Mouse (Mus musculus) inflammation-experienced regulatory T-cells, adult 6 months (primary cell): ENCODE data around the gene Zfp358. TPM values are rescaled to one million over a fixed set of nuclear protein-coding genes. Genes with fewer than 3 reads are reported as not detected.

ENCODE experiments used
- ATAC-seq: one replicate; pipeline ENCODE4 v1.8.0; 2017
- polyA plus RNA-seq, 3 experiments: library from polyadenylated mRNA; unstranded; fragments of 100-300 nt; shearing (Covaris generic); gene quantifications; one replicate each; pipeline ENCODE4 v1.2.1; 2017

Zfp358 gene
- polyA plus RNA-seq: under 1 TPM in 2 of 3 experiments, not detected in 1; 0.60 to 0.86 TPM

DNA sequence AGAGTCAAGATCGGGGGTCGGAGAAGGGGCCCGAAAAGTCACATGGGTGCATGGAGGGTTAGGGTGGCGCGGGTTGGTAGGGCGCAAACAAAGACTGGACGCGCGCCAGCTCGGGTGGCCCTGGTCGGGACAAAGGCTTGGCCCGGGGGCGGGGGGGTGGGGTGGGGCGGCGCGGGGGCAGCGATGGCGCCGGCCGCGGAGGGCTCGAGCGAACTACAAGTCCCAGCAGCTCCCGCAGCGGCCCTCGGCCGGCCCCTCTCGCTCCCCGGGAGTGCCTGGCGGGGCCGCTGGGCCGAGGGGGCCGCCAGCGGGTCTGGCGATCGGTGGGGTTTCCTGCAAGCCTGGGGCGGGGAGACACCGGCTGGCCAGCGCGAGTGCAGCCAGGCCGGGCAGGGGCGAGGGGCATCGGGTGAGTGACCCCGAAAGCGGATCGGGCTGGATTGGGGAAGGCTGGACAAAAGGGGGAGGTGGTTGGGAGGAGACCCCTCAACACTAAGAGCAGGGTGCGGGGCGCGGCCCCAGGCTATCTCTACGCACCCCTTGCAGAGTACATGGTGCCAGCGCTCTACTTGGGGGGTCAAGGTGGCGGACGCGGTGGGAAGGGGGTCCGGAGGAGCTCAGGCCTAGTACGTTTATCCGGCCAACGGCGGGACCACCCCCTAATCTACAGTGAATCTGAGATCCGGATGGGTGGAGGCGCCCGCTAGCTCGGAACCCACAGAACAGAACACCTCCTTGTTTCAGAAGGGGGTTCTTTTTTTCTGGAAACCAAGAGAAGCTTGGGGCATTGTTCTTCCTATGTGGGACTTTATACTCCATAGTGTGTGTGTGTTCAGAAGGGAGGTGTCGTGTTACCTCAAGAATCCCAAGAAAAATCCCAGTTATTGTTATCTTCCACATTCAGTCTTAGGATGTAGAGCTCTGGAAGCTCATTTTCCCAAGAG, at the start of gene Zfp358:
Zfp358 (plus strand) TSS at position 238 of the 944 bp plus-strand sequence.
- peak; percentile 71 for ATAC-seq

DNA sequence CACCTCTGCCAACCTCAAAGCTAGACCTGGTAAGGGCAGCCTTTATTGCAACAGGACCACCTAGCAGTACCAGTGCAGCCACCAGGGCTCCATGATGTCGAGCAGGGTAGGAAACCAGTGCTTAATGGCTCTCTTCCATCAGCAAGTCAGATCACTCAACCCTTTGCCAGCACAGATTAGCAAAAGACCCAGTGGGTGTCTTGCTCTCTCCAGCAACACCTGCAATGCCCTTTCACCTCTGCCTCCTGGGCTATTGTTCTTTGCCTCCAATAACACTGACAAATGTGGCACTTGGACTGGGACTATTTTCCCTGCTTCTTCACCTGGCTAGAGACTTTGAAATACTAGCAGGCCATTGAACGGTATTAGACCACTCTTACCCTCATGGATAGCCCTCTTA, 43.7 kb upstream of the Zfp358 start:
- ATAC-seq: no peak

- peak; percentile 68 for ATAC-seq
These were observed 42.3 kb upstream of the Zfp358 start for GRCm38 (mm10) chr8:3450670-3451069.

GRCm38 (mm10) chr8:3451992-3452391, 40.9 kb upstream of the Zfp358 start:
- no peak for ATAC-seq

DNA sequence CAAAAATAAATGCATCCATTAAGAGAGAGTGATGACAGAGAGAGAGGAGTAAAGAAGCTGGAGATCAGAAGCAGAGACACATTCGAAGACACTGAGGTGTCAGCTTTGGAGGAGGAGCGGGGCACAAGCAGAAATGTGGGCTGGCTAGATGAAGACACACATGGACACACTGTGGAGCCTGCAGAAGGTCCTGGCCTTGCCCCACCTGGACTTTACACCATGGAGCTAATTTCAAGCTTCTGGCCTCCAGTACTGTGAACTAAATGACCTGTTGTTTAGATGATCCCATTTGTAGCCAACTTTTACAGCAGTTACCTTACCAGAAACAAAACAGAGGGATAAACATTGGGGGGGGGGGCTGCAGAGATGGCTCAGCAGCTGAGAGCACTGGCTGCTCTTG, 29.7 kb upstream of the Zfp358 start:
- ATAC-seq: no peak

DNA sequence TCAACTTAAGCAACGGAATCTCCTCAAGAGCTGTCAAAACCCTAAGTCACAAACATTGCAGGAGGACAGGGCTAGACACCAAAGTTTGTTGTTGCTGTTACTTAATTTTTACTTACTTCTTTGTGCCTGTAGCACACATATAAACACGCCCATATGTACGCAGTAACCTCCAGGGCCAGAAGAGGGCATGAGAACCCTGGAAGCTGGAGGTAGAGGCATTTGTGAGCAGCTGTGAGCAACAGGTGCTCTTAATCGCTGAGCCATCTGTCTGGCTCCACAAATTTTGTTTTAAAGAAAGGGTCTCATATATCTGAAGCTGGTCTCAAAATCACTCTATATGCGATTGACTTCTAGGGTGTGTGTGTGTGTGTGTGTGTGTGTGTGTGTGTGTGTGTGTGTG, 28.6 kb upstream of the Zfp358 start:
- ATAC-seq: no peak

DNA sequence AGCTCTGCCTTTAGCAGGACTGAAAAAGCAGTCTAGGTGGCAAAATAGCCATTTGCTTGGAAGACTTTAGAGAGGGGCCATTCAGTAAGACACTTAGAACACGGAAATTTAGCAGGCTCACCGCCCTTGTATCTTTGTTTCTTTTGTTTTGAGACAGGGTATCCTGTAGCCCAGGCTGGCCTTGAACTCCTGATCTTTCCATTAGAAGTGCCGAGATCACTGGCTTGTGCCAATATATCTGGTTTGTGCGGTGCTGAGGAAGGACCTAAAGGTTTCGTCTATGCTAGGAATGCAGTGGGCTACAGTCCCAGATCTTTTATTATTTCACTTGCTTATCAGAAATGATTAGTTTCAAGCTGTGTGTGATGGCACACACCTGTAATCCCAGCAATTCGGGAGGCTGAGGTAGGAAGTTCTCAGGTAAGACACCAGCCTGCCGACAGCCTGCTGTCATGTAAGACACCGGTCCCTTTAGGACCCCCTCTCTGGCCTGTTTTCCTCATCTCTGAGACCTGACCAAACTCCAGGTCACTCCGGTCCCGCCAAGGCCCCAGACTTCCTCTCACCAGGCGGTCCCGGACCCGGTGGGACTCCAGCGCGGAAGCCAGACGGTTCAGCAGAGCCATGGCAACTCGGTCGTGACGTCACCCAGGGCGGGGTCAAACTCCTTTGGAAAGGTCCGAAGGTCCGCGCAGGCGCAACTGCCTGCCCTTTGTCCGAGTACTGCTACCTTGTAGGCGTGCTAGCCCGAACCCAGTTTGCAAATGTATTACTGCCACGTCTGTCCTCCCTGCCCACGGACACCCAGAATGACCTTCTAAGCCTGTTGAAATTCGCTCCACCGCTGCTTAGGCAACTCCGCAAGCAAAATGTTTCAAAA, 25.7 kb upstream of the Zfp358 start, which contains the start of gene Pex11g:
Pex11g (minus strand) TSS at position 675 of the 880 bp plus-strand sequence.
- ATAC-seq: peak; percentile 87

DNA sequence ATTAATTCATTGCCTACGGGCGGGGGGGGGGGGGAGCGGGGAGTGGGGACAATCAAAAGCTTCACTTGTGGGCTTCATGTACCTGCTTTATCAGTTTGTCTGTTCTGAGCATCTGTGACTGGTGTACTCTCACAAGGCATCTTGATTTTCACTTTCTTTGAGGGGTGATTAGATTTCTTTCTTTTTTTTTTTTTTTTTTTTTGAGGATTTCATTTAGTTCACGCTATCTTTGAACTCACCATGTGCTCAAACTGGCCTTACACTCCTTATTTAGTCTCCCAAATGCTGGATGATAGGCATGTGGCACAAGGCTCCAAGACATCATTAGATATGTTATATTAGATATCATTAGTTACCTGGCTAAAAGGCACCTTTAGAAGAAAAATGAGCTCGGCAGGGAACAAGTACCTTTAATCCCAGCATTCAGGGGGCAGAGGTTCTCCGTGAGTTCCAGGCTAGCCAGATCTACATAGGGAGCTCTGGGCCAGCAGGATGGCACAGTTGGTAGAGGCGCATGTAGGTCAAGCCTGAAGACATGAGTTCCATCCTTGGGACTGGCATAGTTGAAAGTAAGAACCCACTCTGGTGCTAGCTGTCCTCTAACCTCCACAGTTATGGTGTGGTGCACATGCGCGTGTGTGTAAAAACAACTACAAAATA, 24.9 kb upstream of the Zfp358 start:
- ATAC-seq: no peak

DNA sequence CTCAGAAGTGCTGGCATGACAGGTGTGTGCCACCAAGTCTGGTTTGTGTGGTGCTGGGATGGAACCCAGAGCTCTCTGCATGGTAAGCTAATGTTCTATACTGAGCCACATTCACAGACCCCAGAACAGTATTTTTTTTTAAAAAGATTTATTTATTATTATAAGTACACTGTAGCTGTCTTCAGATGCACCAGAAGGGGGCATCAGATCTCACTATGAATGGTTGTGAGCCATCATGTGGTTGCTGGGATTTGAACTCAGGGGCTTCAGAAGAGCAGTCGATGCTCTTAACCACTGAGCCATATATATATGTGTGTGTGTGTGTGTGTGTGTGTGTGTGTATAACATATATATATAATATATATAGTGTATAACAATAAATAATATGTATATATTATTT, 24.1 kb upstream of the Zfp358 start:
- ATAC-seq: no peak

DNA sequence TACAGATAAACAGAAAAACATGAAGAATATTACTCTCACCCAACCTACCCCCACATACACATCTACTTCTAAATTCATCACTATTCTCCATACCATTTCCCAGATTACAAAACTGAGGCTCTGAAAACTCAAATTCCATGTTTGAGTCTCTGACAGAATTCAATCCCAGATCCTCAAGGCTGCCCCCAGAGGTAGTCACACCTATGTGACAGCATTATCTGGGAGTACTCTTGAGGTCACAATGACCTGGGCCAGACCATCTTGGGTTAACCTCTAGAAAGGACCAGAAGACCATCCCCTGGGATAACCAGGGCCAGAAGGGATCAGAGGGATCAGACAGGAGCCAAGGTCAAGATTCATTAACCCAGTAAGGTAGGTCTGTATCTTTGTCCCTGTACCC, 22.4 kb upstream of the Zfp358 start, which contains the start of gene Tex45:
Tex45 (plus strand) TSS at position 301 of the 400 bp plus-strand sequence.
- no peak for ATAC-seq

DNA sequence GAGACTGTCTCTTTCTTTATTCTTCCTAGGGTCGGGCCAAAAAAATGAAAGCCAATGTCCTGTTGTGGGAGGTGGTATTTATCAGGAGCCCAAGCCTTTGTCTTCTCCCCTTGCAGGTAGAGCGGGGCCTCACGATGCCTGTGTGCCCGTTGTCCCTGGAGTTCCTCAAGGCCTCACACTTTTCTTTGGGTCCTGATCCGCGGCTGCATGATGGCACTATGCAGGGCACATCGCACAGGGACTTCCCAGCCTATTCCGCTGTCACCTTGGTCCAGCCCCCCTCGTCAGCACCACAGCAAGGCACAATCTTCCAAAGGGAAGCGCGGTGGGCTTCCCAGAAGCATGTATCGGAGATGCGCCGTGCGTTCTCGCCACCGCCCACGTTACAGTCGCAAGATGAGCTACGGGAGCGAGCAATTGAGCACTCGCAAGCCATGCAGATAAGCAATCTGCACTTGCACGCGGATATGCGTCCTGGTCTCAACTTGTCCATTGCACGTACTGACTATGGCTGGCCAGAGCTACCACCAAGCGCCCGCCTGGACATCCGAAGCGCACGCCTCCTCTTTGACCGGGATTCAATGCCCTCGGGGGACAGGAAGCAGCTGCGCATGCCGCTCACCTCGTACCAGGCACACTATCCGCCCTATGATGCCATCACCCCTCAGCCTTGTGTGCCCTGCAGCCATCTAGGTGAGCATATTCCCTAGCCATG, 17.1 kb upstream of the Zfp358 start:
- peak; percentile 41 for ATAC-seq

- ATAC-seq: no peak
These were observed 12.6 kb upstream of the Zfp358 start for GRCm38 (mm10) chr8:3480221-3480785.

DNA sequence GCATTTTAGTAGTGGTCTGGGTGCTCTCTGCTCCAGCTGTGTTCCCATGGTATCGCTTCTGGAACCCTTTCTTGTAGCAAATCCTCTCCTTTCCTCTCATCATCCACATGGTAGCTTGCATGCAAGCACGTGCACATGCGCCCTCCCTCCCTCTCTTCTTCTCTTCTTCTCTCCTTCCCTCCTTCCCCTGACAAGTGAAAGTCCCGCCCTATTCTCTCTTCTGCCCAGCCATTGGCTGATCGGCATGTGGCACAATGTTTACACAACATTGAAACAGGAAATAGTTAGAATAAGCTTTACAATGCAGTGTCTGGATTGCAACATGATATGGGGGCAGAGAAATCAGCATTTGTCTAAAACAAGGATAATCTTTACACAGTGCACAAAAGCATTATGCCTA, 11.3 kb upstream of the Zfp358 start:
- no peak for ATAC-seq

- no peak for ATAC-seq
These were observed 10.6 kb upstream of the Zfp358 start for GRCm38 (mm10) chr8:3482240-3482740.

GRCm38 (mm10) chr8:3483546-3483945, 9.4 kb upstream of the Zfp358 start:
- no peak for ATAC-seq

DNA sequence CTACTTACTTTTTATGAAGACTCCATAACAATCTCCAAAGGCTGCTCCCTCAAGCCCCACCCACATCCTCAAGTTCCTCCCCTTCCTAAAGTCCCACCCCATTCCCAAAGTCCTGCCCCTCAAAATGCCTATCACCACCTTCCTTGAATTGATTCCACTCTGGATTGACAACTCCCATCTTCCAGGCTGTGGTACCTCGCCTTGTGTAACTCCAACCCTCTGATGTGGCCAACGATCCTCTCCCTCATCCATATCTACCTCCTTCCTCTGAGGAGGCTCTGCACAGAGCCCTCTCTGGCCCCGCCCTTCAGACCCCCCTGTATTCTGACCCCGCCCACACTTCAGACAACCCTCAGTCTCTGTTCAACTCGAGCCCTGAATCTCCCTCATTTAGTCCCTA, 7.7 kb upstream of the Zfp358 start:
- no peak for ATAC-seq

GRCm38 (mm10) chr8:3493845-3494208, 889 bp downstream of the Zfp358 start:
- no peak for ATAC-seq

DNA sequence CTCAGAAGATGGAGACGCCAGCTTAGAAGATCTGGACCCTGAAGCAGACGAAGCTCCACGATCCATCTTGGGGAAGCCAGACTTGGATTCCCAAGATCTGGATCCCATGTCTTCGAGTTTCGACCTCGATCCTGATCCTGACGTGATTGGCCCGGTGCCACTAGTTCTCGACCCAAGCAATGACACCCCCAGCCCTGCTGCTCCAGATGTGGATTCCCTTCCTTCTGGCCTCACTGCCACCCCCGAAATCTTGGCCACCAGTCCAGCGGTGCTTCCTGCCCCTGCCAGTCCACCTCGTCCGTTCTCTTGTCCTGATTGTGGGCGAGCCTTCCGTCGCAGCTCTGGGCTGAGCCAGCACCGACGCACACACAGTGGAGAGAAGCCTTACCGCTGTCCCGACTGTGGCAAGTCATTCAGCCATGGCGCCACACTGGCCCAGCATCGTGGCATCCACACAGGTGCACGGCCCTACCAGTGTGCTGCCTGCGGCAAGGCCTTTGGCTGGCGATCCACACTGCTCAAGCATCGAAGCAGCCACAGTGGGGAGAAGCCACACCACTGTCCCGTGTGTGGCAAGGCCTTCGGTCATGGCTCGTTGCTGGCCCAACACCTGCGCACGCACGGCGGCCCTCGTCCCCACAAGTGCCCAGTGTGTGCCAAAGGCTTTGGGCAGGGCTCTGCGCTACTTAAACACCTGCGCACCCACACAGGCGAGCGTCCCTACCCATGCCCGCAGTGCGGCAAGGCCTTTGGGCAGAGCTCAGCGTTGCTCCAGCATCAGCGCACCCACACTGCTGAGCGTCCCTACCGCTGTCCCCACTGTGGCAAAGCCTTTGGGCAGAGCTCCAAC, 2.9 kb downstream of the Zfp358 start:
- no peak for ATAC-seq

DNA sequence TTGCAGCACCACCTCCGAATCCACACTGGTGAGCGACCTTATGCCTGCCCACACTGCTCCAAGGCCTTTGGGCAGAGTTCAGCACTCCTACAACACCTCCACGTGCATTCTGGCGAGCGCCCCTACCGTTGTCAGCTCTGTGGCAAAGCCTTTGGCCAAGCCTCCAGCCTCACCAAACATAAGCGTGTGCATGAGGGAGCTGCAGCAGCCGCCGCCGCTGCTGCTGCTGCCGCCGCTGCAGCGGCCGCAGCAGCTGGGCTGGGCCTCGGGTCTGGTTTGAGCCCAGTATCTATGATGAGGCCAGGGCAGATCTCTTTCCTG, 3.5 kb downstream of the Zfp358 start:
- no peak for ATAC-seq

DNA sequence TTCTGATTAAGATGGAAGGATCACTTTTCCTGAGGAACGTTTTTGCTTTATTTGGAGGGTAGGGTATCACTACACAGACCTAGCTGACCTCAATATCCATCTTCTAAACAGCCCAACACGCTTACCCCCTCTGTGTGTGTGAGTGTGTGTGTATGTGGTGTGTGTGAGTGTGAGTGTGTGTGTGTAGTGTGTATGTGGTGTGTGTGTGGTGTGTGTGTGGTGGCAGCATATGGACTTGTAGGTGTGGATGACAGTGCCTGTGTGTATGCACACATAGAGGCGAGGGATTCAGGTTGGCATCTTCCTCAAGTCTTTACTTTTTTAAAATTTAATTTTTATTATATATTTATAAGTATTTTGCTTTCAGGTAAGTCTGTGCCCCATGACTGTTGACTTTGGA, 5.6 kb downstream of the Zfp358 start:
- no peak for ATAC-seq

DNA sequence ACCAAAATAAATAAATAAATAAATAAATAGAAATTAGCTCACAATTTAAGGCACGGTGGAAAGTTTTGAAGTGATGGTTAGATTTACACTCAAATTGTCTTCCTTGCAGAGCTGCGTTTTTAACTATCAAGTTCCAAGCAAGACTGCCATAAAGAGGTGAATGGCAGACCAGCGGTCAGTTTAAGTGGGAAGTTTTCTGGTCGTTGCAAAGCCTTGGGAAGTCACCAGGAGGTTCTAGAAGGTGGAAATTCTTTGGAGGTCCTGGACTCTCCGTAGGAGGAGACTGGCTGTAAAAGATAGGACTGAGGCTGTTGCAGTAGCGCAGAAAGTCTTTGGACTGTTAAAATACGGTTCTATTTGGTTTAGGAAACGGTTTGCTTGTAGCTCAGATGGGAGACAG, 6.8 kb downstream of the Zfp358 start:
- ATAC-seq: no peak
